Mouse (Mus musculus) hindbrain, embryonic 14.5 days (tissue): ENCODE data around the gene Ktn1. TPM values are rescaled to one million over a fixed set of nuclear protein-coding genes. Genes with fewer than 3 reads are reported as not detected.

ENCODE experiments used
- ATAC-seq: fragments of 200-750 bp; cut with Nextera tagmentation; 2 replicates; pipeline ENCODE4 v1.8.0; 2017; ENCODE audit warnings: moderate number of reproducible peaks, mild to moderate bottlenecking, moderate TSS enrichment, moderate library complexity; ENCODE audit not compliant: low FRiP score
- DNase-seq: peaks from one replicate; pipeline ENCODE4 v3.0.0-alpha.2; 2015; ENCODE audit warnings: low spot score
- H3K27ac ChIP-seq: fragments of 300-500 bp; sonication (generic); 2 replicates; pipeline ENCODE4 v1.5.1; 2014; ENCODE audit warnings: mild to moderate bottlenecking, moderate library complexity
- H3K27me3 ChIP-seq: fragments of 300-500 bp; sonication (generic); 2 replicates; pipeline ENCODE4 v1.6.1; 2014; ENCODE audit warnings: mild to moderate bottlenecking, low read length, mixed read lengths; ENCODE audit not compliant: control insufficient read depth, insufficient read depth
- H3K36me3 ChIP-seq: fragments of 300-500 bp; sonication (generic); replicated peaks from 2 replicates; pipeline ENCODE4 v1.6.1; 2014; ENCODE audit not compliant: control insufficient read depth, insufficient read depth
- H3K4me1 ChIP-seq: fragments of 300-500 bp; sonication (generic); replicated peaks from 2 replicates; pipeline ENCODE4 v1.6.1; 2014; ENCODE audit warnings: antibody characterized with exemption, low read length, mixed read lengths; ENCODE audit not compliant: control insufficient read depth, insufficient read depth
- H3K4me2 ChIP-seq: fragments of 300-500 bp; sonication (generic); replicated peaks from 2 replicates; pipeline ENCODE4 v1.6.1; 2014; ENCODE audit warnings: mild to moderate bottlenecking, moderate library complexity
- H3K4me3 ChIP-seq: fragments of 300-500 bp; sonication (generic); replicated peaks from 2 replicates; pipeline ENCODE4 v1.5.1; 2014; ENCODE audit warnings: mild to moderate bottlenecking, low read length
- H3K9ac ChIP-seq: fragments of 300-500 bp; sonication (generic); 2 replicates; pipeline ENCODE4 v1.6.1; 2014
- H3K9me3 ChIP-seq: fragments of 300-500 bp; sonication (generic); 2 replicates; pipeline ENCODE4 v1.6.1; 2016; ENCODE audit warnings: low read length; ENCODE audit not compliant: control insufficient read depth
- WGBS: fragments of 180-500 bp; shearing (Covaris S2); extraction: QIAGEN DNeasy Blood & Tissue Kit; methylation state at CpG from one replicate; pipeline ENCODE4 v1.1.7; 2014; 5-methylcytosine and 5-hydroxymethylcytosine counted together
- polyA plus RNA-seq: library from polyadenylated mRNA; unstranded; fragments of >200 nt; fragmentation: Nextera tagmentation; extraction: Ambion mirVana; gene quantifications from 2 replicates; pipeline ENCODE4 v1.2.1, GENCODE M21; 2014

The Ktn1 gene
- polyA plus RNA-seq, 1 experiment from 2014 or later = 84.9 TPM

DNA sequence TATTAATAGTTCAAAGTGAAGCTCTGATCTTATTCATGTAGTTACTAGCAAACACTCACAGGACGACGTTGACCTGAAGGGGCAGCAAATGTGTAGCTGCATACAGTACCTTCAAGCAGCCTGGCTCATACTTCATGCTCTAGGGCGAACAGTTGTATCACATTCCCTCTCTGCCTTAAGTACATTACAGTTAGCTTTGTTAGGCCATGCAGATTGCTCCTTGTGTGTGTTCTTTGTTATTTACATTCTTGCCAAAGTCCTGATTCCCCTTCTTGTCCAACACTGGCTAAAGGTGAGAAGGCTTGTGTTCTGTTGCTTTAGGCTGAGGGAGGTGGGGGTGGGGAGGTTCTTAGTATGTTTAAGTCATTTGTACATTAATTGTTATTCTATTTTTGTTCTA is 61.3 kb downstream of the Ktn1 start:
- ATAC-seq = no peak
- Histone ChIP-seq H3K4me1 (no peaks in the 10 kb centered on the region), H3K27me3 (no peaks in the 10 kb centered on the region), H3K27ac (no peak overlapping the region), H3K4me2 (no peak overlapping the region), H3K9me3 (no peaks in the 10 kb centered on the region), H3K9ac (no peak overlapping the region), H3K36me3 (peaks cover 68% of the 10 kb centered on the region), H3K4me3 (no peak overlapping the region)
- 87% methylated on average over 3 of the region's 3 CpGs for WGBS
- DNase-seq = no peak

DNA sequence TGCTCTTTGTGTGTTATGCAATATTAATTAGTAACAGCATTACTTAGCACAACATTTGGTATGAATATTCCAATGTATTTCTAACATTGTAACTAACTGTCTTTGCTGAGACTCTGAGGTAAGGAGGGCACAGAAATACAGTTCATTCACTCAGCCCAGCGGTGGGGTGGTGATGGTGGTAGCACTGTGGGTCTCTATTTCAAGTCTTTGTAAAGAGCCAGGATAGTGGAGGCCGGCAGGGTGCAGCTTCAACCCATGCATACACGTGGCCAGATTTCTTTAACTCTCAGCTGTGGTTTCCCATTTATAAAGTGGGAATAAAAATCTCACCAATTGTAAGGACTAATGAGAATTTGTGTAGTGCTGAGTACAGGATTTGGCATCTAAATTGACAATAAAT is 67.5 kb downstream of the Ktn1 start:
- H3K4me2 ChIP-seq = no peak overlapping the region
- no peak overlapping the region for H3K9ac ChIP-seq
- no peaks in the 10 kb centered on the region for H3K27me3 ChIP-seq
- 96% methylated on average over 3 of the region's 3 CpGs for WGBS
- H3K36me3 ChIP-seq = peaks cover 33% of the 10 kb centered on the region
- no peaks in the 10 kb centered on the region for H3K4me1 ChIP-seq
- ATAC-seq (no peak), DNase-seq (no peak)
- H3K27ac ChIP-seq = no peak overlapping the region
- H3K4me3 ChIP-seq = no peak overlapping the region
- no peaks in the 10 kb centered on the region for H3K9me3 ChIP-seq

DNA sequence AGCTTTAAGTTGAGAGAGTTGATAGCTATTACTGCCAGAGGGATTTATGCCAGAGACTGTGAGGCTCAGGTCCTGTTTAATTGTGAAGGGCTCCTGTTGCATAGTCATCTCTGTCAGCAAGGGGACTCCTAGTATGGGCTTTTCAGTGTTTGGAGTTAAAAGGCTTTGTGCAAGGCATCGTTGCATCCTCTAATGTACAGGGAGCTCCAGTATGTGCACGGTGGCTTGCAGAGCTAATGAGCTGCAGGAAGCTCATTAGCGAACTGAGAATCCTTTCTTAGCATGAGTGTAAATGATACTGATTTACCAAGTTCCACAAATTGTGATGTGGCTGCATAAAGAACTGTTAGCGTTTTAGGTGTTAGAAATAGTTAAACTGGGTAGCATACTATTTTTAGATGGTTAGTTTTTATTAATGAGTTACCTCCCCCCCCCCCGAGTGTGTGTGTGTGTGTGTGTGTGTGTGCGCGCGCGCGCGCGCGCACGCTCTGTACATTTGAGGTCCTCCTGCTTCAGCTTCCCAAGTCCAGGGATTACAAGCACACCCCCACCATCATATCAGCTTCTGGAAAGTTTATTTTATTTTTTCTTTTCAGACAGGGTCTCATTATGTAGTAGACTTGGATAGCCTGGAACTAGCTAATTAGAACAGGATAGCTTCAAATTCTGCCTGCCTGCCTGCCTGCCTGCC is 69.8 kb downstream of the Ktn1 start:
- no peak overlapping the region for H3K27ac ChIP-seq
- H3K9me3 ChIP-seq = no peaks in the 10 kb centered on the region
- ATAC-seq (0 out of 2 replicates have a peak, but pooled peaks have one; percentile 51), DNase-seq (no peak)
- no peak overlapping the region for H3K4me3 ChIP-seq
- no peak overlapping the region for H3K9ac ChIP-seq
- H3K4me1 ChIP-seq = no peaks in the 10 kb centered on the region
- peaks cover 29% of the 10 kb centered on the region for H3K36me3 ChIP-seq
- no peak overlapping the region for H3K4me2 ChIP-seq
- WGBS = 90% methylated on average over 14 of the region's 14 CpGs
- H3K27me3 ChIP-seq = no peaks in the 10 kb centered on the region

DNA sequence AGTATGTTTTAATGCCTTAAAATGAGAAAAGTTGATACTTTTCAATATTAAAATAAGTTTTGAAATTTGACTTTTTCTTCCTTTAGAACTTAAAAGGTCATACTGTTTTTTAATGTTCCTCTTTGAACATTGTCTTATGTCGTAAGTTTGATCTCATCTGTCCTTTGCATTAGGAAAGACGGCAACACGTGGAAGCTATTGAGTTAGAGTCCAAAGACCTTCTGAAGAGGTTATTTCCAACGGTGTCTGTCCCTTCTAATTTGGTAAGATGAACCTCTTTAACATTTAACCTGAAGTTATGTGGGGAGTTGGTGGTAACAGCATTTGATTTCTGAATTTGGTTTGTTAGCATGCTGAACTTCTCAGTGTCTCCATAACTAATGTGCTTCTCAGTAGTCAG is 71.8 kb downstream of the Ktn1 start:
- H3K4me2 ChIP-seq = no peak overlapping the region
- ATAC-seq (no peak), DNase-seq (no peak)
- no peak overlapping the region for H3K4me3 ChIP-seq
- H3K9ac ChIP-seq = no peak overlapping the region
- H3K27ac ChIP-seq = no peak overlapping the region
- 95% methylated on average over 4 of the region's 4 CpGs for WGBS
- H3K4me1 ChIP-seq = no peaks in the 10 kb centered on the region
- H3K36me3 ChIP-seq = peaks cover 45% of the 10 kb centered on the region
- no peaks in the 10 kb centered on the region for H3K27me3 ChIP-seq
- H3K9me3 ChIP-seq = no peaks in the 10 kb centered on the region

DNA sequence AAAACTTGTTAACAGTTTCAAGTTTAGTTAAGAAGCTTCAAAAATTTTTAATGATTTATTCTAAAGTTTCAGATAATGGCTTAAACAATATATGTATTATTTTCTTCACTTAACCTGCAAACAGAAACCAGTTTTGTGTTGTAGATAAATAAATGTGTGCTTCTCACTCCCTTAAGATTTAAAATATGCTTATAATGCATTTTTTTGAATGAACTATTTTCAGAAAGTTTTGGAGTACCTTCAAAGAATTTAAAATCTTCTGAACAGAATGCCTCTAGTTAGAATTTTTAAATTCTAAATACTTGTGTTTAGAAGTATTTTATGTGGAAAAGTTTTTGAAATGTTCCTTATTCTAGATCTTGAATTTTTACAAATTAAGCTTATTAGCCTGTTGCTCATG is 74.8 kb downstream of the Ktn1 start:
- no peak overlapping the region for H3K27ac ChIP-seq
- H3K4me2 ChIP-seq = no peak overlapping the region
- H3K4me1 ChIP-seq = no peaks in the 10 kb centered on the region
- H3K36me3 ChIP-seq = peaks cover 63% of the 10 kb centered on the region
- no peaks in the 10 kb centered on the region for H3K27me3 ChIP-seq
- no peak overlapping the region for H3K4me3 ChIP-seq
- no peak for DNase-seq
- no peak for ATAC-seq
- no peaks in the 10 kb centered on the region for H3K9me3 ChIP-seq
- H3K9ac ChIP-seq = no peak overlapping the region

DNA sequence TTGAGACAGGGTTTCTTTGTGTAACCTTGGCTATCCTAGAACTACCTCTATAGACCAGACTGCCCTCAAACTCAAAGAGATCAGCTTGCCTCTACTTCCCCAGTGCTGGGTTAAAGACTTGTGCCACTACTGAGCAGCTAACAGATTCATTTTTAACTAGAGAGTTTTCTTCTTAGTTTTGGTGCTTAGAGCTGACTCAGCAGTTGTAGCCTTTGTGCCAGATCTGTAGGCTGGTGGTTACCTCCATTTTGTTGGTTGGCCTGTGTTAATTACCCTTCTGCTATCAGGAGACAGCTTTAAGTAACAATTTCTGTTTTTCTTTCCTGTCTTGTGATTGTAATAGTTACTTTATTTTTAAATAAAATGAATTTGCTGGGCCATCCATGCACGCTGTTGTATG is 80.3 kb downstream of the Ktn1 start:
- Histone ChIP-seq H3K36me3 (peaks cover 97% of the 10 kb centered on the region), H3K4me1 (no peaks in the 10 kb centered on the region), H3K4me3 (no peak overlapping the region), H3K27me3 (no peaks in the 10 kb centered on the region), H3K27ac (no peak overlapping the region), H3K9me3 (no peaks in the 10 kb centered on the region), H3K9ac (no peak overlapping the region), H3K4me2 (no peak overlapping the region)
- DNase-seq (no peak), ATAC-seq (no peak)
- WGBS = 100% methylated on average over 1 of the region's 1 CpGs

DNA sequence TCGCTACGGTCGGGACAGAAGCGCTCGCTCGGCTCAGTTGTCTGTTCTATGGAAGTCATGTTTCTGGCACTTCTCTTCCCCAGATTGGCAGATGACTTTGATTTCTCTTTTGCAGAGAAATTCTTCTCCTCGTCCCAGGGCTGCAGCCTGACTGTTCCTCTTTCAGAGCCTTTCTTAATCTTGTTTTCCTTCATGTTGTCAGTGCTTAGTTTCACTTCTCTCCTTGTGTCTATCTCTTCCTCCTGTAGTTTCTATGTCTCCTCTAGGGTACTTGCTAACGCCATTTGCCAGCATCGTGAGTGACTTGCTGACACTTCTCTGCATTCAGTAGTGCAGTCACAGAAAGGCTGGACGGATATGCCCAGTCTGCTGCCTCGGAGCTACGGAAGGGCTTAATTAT is 87.1 kb downstream of the Ktn1 start:
- no peak overlapping the region for H3K27ac ChIP-seq
- no peaks in the 10 kb centered on the region for H3K9me3 ChIP-seq
- no peaks in the 10 kb centered on the region for H3K4me1 ChIP-seq
- WGBS = 96% methylated on average over 12 of the region's 12 CpGs
- DNase-seq (no peak), ATAC-seq (no peak)
- no peak overlapping the region for H3K9ac ChIP-seq
- H3K36me3 ChIP-seq = peaks cover 88% of the 10 kb centered on the region
- no peak overlapping the region for H3K4me2 ChIP-seq
- no peaks in the 10 kb centered on the region for H3K27me3 ChIP-seq
- H3K4me3 ChIP-seq = no peak overlapping the region

DNA sequence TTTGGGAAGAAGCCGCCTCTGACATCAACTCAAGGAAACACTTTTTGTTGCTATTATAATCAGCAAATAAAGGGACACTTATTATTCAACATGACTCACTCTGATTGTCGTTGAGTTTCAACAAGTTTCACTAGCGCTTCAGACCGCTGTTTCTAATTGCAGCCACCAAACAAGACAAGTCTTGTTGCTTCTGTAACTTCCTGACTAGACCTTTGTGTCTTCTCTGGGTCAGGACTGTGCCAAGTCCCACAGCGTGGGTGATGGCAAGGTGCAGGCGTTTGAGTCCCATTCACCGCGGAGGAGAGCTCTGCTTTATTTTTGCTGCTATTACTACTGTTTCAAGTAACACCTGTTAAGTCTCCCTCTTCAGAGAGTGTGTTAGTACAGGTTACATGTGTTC is 88.2 kb downstream of the Ktn1 start:
- Histone ChIP-seq H3K9me3 (no peaks in the 10 kb centered on the region), H3K27ac (no peak overlapping the region), H3K36me3 (peaks cover 82% of the 10 kb centered on the region), H3K27me3 (no peaks in the 10 kb centered on the region), H3K9ac (no peak overlapping the region), H3K4me2 (no peak overlapping the region), H3K4me3 (no peak overlapping the region), H3K4me1 (no peaks in the 10 kb centered on the region)
- DNase-seq (no peak), ATAC-seq (no peak)
- 86% methylated on average over 8 of the region's 8 CpGs for WGBS

DNA sequence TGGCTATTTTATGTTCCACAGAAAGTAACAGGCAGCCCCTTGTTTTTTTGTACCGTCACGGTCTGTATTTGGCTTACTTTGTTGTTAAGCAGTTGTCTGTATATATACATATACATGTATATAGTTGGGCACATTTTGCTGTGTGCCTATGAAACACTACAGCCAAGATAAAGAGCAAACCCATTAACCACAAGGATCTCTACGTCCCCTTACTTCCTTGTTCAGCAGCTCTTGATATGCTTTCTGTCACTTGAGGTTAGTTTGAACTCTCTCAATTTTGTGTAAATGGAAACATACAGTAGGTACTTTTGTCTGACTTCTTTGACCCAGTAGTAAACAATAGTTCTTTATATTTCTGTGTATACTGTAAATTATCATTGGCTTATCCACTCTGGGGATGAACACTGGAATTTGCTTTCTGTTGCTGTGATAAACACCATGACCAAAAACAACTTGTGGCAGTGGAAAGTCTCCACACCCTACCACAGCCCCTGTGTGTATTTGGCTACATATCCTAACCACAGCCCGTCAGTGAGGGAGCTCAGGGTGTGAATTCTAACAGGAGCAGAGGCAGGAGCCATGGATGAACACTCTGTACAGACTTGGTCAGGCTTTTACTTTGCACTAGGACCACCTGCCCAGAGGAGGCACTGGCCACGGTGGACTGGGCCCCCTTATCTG is 92.2 kb downstream of the Ktn1 start:
- no peaks in the 10 kb centered on the region for H3K9me3 ChIP-seq
- H3K27ac ChIP-seq = no peak overlapping the region
- H3K4me1 ChIP-seq = no peaks in the 10 kb centered on the region
- H3K9ac ChIP-seq = no peak overlapping the region
- no peak for DNase-seq
- no peak for ATAC-seq
- H3K27me3 ChIP-seq = no peaks in the 10 kb centered on the region
- no peak overlapping the region for H3K4me2 ChIP-seq
- peaks cover 43% of the 10 kb centered on the region for H3K36me3 ChIP-seq
- H3K4me3 ChIP-seq = no peak overlapping the region
- WGBS = 95% methylated on average over 5 of the region's 5 CpGs
